Mouse (Mus musculus) olfactory bulb, adult 2 months (tissue): ENCODE results near the gene Rab3c.

ENCODE experiments used
- CTCF ChIP-seq: fragments of 200-500 bp; IDR thresholded peaks from 2 replicates; pipeline ENCODE4 v1.5.1; 2012; ENCODE audit warnings: low read depth, mild to moderate bottlenecking, low read length, moderate library complexity; ENCODE audit not compliant: insufficient read depth
- POLR2A ChIP-seq: fragments of 200-500 bp; IDR thresholded peaks from 2 replicates; pipeline ENCODE4 v1.6.1; 2012; ENCODE audit warnings: mild to moderate bottlenecking, low read depth, low read length, moderate library complexity; ENCODE audit not compliant: insufficient read depth

DNA sequence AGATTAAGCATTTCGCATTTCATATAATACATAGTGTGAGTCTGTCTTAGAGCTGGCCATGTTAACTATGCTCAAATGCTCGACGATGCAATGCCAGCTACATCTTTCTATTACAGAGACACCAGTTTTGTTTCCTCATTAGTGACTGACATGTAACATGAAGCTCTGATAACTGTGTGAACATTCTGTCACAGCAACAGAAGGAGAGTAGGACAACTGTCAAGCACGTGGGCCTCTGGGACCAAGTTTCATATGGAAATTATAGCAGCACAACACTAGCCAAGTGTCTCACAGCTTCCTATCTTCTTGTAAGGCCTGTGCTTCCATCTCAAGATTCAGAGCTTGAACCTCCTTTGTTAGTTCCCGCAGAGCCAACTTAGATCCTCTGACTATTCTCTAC, 163.9 kb downstream of the Rab3c start:
- no peak for TF ChIP-seq POLR2A
- no peak for TF ChIP-seq CTCF
